Mouse (Mus musculus) c-Kit-negative CD71-positive TER-119-positive erythroid progenitor cells, embryonic 14.5 days (primary cell): ENCODE results near the gene St6galnac3.
A peak's percentile ranks its signal among the peaks of the same experiment; 100 is the strongest.

Source experiments
- DNase-seq: peaks from one replicate; pipeline ENCODE4 v3.0.0-alpha.2; 2013; ENCODE audit warnings: low read depth, low spot score

St6galnac3 gene

DNA sequence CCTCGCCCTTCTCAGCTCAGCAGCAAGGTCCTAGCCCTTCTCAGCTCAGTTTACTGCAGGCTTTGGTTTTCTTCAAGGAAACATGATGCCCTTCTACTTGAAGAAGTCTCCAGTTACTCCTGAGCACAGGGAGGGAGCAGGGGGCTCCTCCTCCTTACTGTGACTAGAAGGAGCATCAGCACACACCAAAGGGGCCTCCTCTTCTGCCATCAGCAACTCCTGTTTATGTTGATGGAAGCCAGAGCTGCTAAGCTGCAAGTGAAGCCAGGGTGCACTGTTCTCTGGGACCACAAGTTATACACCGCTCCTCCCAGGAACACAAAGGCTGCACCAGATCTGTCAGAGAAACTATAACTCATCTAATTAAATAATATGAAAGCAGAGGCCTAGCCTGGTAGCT, 34.4 kb downstream of the St6galnac3 start:
- no peak for DNase-seq

DNA sequence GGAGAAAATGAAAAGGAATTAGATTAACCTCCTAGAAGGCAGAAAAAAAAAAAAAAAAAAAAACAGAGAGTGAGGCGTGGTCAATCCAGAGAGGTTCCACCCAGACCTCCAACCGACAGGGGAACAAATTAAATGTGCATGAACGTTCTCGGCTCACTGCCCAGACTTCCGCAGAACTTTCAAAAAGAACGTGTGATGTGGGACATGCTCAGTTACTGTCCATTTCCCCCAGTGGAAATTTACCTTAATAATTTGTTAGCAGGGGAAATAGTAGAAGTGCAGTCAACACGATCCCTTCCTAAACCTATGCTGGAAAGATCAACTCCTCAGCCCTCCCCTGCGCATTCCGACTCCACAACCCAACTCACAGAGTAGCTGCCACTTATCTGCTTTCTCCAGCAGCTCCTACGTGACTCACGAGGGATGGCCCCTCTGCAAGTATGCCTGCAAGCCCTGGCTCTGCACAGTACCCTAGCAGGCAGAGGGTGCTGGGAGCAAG, 35.1 kb downstream of the St6galnac3 start:
- peak; percentile 68 for DNase-seq

DNA sequence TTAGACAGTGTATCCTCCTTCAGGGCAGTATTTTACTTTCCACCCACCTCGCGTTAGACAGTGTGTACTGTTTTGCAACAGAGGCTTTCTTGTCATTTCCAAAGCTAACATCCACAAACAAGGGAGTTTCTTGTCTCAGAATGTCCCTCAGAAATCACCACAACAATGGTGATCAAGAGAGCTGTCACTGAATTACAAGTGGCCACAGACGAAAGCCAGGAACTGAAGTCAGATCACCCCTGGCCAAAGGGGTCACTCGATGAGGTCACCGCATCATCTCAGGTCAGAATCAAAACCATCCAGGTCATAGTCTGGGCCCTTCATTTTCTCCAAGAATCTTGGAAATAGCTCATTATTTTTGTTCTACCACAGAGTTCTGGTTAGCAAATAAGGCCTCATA, 37.1 kb downstream of the St6galnac3 start:
- DNase-seq: no peak

DNA sequence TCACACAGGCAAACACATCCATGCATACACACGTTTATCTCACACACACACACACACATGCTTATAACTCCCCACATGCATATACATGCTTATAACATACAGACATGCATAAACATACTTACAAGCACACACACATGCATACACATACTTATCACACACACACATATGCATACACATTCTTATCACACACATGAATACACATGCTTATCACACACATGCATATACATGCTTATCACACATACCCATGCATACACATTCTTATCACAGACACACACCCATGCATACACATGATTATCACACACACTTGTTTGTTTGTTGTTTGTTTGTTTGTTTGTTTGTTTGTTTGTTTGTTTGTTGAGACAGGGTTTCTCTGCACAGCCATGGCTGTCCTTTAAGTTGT, 40.1 kb downstream of the St6galnac3 start:
- no peak for DNase-seq

DNA sequence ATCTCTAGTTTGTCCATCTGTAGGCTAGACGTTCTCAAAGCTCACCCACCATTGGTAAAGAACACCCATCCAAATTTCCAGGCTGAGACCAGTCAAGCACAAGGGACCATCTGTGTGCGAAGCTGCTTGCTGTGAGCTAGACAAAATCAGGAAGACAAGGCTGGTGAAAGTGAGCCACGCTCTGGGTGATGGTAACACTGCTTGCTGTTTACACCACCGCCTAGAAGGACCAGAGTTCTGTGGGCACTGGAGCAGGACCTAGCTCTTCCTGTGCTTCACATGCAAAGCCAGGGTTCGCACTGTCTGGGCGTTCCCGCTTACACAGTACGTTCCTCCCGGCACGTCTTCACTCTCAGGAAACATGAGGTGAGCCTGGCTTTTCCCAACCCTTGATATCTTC, 42.7 kb downstream of the St6galnac3 start:
- DNase-seq: no peak

DNA sequence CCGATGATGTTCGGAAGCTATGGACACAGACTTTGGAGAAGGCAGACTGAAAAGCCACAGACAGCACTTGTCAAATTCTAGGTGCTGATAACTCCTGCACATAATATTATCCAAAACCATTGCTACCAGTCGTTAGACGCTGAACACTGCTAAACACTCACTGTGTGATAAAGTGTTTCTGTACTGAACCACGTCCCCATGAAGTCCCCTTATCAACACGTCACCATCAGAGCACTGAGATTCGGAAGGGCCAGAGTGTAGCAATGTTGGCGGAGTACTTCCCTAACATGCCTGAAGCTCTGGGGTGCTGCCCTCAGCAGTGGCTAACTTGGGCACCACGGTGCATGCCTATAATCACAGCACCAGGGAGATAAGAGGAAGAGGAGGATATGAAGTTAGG, 43.3 kb downstream of the St6galnac3 start:
- no peak for DNase-seq

DNA sequence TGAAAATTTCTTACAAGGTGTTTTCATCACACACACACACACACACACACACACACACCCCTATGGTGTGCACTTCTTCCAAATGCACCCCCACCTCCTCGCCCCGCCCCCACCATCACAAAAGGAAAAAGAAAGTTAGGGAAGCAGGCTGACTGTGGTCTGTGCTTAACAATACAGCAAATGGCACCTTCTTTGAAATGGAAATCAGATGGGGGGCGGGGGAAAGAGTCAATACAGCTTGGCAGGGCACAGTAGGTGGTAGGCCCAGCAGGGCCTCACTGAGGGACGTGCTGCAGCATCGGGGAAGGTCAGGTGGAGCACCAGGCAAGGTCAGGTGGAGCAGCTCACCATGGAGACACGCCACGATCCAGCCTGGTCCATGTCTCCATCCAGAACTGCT, 49.1 kb downstream of the St6galnac3 start:
- no peak for DNase-seq

DNA sequence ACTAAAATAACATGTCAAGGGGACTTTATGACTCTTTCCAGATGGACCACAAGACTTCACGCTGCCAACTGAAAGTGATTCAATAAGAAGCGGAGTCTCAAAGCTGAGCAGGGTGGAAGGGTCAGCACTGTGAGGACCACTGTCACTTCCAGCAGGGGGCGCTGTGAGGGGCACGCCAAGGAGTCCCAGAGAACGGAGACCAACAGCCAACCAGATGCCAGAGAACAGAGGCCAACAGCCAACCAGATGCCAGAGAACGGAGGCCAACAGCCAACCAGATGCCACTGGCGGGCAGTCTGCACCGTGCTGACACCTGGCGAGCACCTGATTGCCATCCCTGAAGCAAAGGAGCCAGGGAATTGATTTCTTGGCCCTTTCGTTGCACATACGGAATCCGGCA, 49.9 kb downstream of the St6galnac3 start:
- no peak for DNase-seq

DNA sequence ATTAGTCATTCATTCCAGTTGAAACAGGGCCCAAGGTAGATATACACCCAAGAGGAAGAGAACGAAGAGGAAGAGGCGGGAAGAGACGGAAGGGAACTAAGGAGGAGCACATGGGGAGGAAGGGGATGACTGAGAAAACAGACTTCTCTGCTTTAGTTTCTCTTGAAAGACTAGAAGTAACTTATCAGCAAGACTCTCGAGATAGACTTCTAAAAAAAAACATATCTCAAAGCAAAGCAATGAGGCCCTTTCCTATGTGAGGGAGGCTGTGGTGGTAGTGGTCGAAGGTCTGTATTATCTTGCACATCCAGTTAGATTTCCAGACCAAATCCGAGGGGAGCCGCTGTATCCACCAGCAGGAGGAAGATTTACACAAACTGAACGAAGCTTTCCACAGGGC, 50.6 kb downstream of the St6galnac3 start:
- no peak for DNase-seq

DNA sequence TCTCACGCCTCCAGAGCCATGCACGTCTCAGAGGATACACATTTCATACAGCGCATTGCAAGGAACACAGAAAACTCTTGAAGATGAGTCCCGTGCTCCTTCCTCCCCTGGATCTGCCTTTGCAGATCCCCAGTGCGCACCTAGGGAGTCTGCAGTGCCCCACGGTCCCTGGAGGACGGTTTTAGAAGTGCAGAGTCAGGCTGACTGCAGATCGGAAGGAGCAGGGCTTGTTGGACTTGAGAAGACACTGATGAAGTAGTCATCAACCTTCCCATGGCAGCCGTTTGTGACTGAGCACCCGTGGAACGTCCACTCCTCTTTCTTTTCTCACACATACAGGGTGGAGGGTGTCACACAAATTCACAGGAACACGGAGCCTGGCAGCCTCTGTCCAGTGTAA, 51.5 kb downstream of the St6galnac3 start:
- DNase-seq: no peak

DNA sequence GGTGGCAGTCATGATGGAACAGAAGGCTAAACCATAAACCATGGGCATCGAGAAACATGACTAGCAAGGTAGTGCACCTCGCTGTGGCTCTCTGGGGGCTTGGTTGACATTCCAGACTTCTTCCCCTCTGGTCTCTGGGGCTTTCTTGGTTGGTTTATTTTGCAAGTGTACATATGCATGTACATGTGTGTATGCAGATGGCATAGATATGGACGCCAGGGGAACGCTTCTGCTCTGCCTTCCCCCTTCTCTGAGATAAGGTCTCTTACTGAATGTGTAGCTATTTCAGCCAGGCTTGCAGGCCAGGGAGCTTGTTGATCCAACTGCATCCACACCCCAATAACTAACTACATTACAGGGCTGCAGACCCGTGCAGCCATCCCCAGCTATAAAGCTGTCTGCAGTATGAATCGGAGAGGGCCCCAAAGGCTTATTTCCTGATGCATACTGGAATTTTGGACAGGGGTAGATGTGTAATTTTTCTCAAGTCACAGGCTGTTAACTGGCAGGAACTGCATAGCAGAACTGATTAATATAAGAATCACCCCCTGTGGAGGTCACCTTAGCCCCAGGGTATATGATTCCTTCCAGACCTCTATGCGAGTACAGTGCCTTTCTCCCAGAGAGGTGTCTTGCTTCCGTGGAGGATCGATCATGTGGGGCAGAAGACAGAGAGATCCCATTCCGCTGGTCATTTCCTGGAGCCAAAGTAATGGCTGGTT, 53.9 kb downstream of the St6galnac3 start:
- no peak for DNase-seq

DNA sequence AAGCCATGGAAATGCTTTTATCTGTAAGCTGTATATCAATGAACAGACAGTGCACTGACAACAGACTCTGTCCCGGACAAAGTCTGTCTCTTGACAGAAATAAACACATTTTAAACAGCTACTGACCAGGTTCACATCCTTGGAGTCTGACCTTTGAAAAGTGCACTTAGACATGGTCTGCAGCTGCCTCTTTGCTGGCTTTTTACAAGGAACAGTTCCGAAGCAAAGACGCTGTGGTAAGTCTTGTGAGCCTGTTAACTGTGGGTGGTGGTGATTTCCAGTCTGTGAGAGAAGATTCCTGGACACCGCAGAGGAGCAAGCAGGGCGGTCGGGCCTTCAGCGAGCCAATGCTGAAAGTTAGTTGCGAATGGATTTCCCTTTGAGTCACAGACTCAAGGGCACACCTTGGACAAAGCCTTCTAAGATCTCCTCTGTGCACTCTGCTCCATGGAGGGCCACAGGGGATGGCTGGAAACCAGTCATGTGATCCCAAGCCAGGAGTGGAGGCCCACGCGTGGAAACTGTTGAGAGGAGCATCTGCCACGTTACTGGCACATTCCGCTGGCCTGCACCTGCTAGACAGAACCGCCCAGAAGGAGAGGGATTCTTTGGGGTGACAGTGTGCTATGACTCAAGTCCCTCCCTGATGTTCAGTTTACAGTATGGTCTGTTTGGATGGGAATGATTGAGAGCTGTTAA, 55.1 kb downstream of the St6galnac3 start:
- no peak for DNase-seq

DNA sequence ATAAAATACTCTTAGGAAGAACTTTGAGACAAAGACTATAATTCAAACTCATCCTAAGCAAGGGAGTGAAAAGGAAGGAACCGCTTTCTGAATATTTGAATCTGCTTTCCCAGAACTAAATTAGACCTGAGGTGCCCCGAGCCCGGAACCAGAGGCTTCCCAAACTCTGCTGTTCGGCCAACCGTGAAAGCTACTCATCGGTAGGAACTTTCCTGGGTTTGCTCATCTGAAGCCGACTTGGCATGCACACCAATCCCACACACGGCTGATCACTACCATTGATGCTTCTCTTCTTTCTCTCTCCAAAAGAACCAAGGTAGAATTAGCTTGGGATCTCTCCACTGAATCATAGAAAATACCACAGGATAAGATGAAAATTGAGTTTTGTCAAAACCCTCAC, 55.6 kb downstream of the St6galnac3 start:
- no peak for DNase-seq

DNA sequence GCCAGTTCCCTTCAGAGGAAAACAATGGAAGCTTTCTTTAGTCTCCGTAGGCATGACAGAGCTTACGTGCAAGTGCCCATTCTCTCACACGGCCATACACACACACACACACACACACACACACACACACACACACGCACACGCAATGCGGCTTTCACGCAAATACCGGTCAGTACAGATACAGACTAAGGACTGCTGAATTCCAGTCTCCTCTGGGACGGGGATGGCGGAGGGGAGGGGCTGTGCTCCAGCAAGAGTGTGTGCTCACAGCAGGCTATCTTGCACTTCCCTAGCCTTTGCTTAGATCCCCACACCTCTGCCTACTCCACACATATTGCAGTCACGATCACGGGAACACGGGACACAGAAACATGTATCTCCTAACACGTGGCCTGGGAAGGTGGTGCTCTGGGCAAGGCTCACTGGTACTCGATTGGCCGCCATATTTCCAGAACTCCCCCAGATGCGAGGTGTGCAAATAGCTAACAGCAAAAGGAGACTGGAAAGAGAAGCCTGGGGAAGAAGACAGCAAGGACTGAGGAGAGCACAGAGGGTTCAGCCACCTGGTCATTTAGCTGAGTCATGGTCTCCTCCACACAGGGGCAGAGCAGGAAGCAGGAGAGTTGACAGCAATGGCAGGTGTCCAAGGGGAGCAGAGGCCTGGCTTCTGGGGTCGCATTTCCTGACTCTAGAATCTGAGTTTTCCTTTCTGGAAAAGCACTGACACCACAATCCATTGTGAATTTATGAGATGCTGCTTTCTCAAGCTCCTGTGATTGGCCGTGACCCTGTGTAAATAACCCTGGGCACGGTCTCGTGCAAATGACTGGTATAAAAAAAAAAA, 56.3 kb downstream of the St6galnac3 start:
- DNase-seq: no peak

DNA sequence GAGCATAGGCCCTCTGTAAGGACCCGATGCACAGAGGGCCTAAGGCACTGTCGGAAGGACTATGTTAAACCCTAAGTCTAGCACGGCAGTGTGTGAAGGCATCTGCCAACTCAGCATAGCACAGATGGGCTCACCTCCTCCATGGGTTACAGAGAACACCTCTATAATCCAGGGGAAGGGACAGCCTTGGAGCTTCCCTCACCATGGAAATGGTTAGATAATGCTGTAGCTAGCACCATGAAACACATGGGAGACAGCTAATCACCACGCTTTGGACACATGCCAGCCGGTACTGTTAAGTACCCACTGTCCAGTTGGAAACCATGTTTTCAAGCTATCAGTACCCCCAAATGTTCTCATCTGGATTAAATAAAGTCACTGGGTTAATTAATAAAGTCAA, 60.3 kb downstream of the St6galnac3 start:
- DNase-seq: no peak

DNA sequence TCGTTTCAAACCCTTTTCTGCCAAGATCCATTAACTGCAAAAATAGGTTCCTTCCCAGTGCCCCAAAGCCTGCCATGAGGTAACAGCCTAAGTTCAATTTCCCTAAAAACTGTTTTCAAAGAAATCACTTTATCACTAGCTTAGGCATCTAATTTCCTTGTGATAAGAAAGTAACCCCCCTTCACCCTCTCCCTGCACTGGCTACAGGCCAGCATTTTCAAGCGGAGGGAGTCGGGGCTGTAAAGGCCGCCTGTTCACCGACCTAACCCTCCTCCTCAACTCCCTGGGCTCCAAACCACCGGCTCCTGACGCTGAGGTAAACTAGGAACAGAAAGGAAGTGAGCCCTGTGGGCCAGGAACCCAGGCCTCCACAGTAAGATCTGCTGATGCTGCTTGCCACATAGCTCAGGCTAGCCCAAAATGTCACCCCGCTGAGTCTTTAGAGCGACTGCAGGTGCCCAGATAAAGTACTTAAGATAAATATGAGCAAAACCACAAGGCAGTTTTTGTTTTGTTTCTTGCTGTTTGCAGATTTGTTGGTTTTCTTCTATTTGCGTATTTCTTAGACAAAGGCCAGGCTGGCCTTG, 61.0 kb downstream of the St6galnac3 start:
- no peak for DNase-seq

DNA sequence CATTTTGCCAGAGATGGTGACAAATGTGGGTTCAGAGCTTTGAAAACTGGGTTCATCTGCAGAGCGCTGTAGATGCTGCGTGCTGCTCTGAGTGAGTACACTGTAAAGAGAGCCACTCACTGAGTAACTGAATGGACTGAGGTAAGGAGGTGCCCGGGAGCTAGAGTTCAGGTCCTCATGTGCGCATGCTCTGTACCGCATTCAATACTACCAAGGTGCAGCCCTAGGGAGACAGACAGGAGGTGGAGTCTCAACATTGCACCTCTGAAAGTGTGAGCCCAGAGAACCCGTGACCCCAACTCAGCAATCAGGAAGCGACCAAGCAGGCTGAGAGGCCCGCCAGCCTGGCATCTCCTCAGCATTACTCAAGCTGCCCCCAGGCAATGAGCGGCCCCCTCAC, 62.2 kb downstream of the St6galnac3 start:
- DNase-seq: no peak

DNA sequence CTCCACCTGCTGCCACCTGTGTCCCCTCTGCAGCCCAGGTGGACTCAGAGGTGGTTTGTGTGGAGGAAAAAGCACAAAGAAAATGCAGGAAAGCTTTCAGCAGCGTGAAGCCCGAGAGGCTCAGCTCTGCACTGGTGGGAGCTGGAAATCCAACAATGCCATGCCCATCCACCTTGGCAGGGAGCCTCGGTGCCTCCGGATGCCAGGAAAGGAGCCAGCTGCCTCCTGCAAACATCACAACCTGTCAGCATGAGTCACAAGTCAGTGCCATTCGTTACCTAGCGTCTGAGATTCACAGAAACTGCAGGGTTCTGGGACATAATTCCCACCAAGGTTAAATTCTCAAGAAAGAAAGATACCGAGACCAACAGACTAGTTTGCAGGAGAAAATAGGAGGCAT, 63.0 kb downstream of the St6galnac3 start:
- no peak for DNase-seq

DNA sequence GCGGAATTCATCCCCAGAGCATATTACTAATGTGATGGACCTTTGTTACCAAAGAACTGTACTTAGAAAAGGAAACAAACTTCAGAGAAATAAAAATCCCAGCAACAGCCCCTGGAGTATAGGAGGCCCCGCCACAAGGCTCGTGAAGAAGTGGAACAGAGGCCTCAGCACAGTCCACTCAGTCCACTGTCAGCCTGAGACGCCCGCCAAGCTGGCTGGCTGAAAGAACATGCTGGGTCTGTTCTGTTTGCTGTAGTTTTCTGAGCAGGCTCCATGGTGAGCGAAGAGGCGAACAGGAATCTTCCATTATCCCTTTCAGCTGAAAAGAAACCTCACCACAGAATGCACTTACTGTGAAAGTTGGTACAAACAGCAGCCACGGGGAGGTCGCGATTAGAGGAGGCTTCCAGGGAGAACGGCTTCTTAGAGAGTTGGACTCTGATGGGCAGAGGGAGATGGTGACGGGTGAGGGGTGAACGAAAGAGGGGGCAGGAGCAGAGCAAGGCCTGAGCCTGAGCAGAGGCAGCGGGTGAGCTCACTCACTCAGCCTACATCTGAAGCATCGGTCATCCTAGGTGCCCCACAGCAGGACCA, 65.3 kb downstream of the St6galnac3 start:
- DNase-seq: no peak

DNA sequence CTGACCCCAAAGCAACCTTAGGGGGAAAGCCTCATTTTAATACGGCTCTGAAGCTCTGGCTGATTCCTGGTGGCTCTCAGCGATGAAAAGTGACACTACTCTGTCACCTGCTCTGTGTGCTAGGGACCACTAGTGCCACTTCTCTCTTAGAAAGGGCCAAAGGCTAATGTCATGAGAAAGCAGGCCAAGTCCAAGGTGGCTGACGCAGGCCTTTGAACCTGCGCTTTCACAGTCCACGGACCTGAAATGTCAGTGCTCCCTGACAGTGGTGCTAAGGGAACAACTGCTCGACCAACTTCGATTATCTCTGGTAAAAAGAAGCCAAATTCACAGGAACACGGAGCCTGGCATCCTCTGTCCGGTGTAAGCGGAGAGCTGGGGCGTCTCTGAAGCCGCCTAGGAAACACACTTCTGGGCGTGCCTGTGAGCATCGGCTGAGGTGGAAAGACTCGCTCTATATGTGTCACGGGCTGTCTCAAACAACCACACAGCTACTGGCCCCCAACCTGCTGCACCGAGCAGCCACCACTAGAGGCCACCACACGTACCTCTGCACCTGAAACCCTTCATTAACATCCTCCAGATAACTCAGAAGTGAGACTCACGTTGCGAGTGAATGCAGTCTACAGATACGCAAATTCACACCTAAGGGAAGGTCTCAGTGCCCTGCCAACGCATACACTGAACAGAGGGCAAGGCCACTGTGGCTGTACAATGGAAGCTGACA, 66.8 kb downstream of the St6galnac3 start:
- DNase-seq: no peak

DNA sequence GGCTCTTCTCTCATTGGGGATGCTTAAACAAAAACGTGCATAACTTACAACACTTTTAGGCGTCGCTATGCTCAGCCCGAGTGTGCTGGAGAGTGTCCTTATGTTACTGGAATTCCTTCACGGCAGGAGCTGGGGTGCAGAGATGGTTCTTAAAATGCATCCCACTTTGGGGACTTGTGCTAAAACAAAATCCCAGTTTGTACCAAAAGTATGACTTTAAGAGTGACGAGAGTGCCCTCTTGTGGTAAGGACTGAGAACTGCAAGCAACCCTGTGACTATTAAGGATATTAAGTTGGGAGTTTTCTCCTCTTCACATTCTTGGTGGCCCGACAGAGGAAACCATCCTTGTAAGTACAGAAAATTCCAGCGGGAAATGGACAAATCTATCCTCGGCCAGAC, 69.9 kb downstream of the St6galnac3 start:
- DNase-seq: peak; percentile 64
